Mouse (Mus musculus): Measurements from ENCODE around the gene Sytl2. TPM values are rescaled to one million over a fixed set of nuclear protein-coding genes. Genes with fewer than 3 reads are reported as not detected.
A peak's percentile ranks its signal among the peaks of the same experiment; 100 is the strongest.

Sytl2 gene
- polyA plus RNA-seq (2015; fragmentation: Nextera tagmentation; extraction: Ambion mirVana): 6.6 and 7.4 TPM in 2 replicates

DNA sequence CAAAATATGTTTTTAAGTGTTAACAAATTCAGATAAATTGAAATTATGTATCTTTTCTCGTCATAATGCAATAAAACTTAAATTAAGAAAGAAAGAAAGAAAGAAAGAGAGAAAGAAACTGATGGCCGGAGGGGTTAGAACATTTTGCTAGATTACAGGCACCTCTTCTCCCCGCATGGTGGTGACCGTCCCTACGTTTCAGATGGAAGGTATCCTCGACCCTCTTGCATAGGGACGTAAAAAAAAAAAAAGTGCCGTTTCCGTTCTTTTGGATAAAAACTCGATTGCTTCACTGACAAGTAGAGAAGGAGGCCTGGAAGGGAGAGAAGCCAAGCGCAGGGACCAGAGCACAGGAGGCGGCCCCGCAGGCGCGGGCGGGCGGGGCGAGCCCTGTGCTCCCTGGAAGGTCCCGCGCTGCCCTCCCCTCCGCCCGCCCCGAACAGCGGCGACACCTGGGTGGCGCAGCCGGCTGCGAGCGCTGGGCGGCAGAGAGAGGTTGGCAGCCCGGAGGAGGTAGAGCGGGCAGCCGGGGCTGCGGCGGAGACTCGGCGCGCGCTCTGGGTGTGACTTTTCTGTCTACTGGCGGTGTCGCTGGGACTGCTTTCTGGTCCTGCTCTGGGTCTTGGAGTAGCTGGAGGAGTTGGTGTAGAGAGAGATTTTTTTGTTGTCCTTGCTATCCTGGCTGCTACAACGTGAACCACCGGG is at the start of gene Sytl2:
Gene Sytl2 (plus strand): TSS at position 311 of the 705 bp plus-strand sequence.
- no peak within 1 kb of the TSS; the same call in 1 of the 2 replicates for H3K27ac ChIP-seq
- ATAC-seq (replicated peaks; ENCODE audit: insufficient number of reproducible peaks, insufficient read depth, low FRiP score, low read depth): peak; percentile 81
- under 1% methylated on average over 43 of the region's 43 CpGs for WGBS

GRCm38 (mm10) chr7:90252946-90253345 is 49.1 kb upstream of the Sytl2 start:
- no peaks in the 10 kb centered on the region for H3K27me3 ChIP-seq
- no peak overlapping the region for H3K27ac ChIP-seq
- H3K4me3 ChIP-seq: no peak overlapping the region
- no peak for ATAC-seq (replicated peaks; ENCODE audit: insufficient number of reproducible peaks, insufficient read depth, low FRiP score, low read depth)
- no peaks in the 10 kb centered on the region for H3K4me1 ChIP-seq (replicated peaks)
- no peaks in the 10 kb centered on the region for H3K36me3 ChIP-seq
- no peak overlapping the region for H3K9ac ChIP-seq
- no peaks in the 10 kb centered on the region for H3K9me3 ChIP-seq (replicated peaks)
- 66% methylated on average over 5 of the region's 5 CpGs for WGBS
- no peak overlapping the region for H3K4me2 ChIP-seq

More for the DNA sequence above, at the start of gene Sytl2:
- no peaks in the 10 kb centered on the region for H3K36me3 ChIP-seq
- peak within 1 kb of the TSS; percentile 65 for H3K9ac ChIP-seq
- peak within 1 kb of the TSS; percentile 70 for H3K4me3 ChIP-seq
- no peaks in the 10 kb centered on the region for H3K27me3 ChIP-seq
- H3K4me2 ChIP-seq: peak within 1 kb of the TSS; percentile 98
- H3K4me1 ChIP-seq (replicated peaks): peaks cover 8% of the 10 kb centered on the region
- no peaks in the 10 kb centered on the region for H3K9me3 ChIP-seq (replicated peaks)

GRCm38 (mm10) chr7:90258701-90259100 is 43.4 kb upstream of the Sytl2 start:
- Histone ChIP-seq H3K4me1 (replicated peaks) (no peaks in the 10 kb centered on the region), H3K36me3 (no peaks in the 10 kb centered on the region), H3K27me3 (no peaks in the 10 kb centered on the region), H3K27ac (no peak overlapping the region), H3K9ac (no peak overlapping the region), H3K9me3 (replicated peaks) (no peaks in the 10 kb centered on the region), H3K4me3 (no peak overlapping the region), H3K4me2 (no peak overlapping the region)
- 72% methylated on average over 2 of the region's 2 CpGs for WGBS
- no peak for ATAC-seq (replicated peaks; ENCODE audit: insufficient number of reproducible peaks, insufficient read depth, low FRiP score, low read depth)

DNA sequence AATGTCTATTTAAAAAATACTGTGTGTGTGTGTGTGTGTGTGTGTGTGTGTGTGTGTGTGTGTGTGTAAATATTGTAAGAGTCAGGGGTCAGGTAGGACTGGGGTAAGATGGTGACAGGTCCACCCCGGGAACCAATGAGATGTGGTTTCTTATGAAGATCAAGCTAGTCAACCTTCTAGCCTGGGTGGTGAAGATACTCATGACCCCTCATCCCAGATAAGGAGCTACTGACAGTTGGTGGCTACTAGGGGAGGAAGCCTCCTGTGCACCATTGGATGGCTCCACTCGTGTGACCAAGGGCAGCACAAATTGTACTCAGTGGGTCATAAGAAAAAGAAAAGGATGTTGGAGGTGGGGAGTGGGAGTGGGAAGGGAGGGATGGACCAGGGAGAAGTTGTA is 42.2 kb upstream of the Sytl2 start:
- Histone ChIP-seq H3K9ac (no peak overlapping the region), H3K4me2 (no peak overlapping the region), H3K4me1 (replicated peaks) (no peaks in the 10 kb centered on the region), H3K36me3 (no peaks in the 10 kb centered on the region), H3K4me3 (no peak overlapping the region), H3K27ac (no peak overlapping the region), H3K27me3 (no peaks in the 10 kb centered on the region), H3K9me3 (replicated peaks) (no peaks in the 10 kb centered on the region)
- WGBS: 63% methylated on average over 2 of the region's 2 CpGs
- ATAC-seq (replicated peaks; ENCODE audit: insufficient number of reproducible peaks, insufficient read depth, low FRiP score, low read depth): no peak

DNA sequence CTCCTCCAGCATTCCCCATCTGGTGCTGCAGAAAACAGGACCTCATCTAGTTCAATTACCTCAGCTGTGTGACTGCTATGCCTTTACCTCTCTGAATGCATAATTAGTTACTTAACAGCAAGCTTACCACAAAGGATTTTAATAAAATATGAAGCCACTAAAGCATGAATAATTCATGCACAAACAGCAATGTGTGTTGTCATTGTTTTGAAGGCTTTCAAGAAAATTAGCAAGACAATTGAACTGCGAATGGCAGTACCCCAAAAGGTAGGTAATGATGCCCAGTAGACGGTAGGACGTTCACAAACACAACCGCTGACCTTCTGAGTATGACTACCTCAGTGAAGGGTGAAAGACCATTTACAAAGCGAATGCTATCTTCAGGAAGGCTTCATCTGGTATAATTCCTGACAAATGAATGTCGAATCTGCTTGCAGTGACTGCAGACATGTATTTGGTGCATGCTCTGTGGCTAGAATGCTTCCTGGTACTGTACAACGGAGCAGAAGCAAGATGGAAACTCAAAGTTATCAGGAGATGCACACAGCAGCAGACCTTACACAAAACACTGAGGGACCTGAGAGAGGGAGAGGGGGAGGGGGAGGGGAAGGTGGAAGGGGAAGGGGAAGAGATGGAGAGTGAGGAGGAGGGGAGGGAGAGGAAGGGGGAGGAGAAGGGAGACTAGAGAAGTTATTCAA is 40.0 kb upstream of the Sytl2 start:
- peaks cover 5% of the 10 kb centered on the region for H3K4me1 ChIP-seq (replicated peaks)
- no peak overlapping the region for H3K4me2 ChIP-seq
- no peaks in the 10 kb centered on the region for H3K27me3 ChIP-seq
- WGBS: 32% methylated on average over 7 of the region's 7 CpGs
- no peak overlapping the region for H3K27ac ChIP-seq
- no peak overlapping the region for H3K9ac ChIP-seq
- no peak overlapping the region for H3K4me3 ChIP-seq
- no peaks in the 10 kb centered on the region for H3K36me3 ChIP-seq
- H3K9me3 ChIP-seq (replicated peaks): no peaks in the 10 kb centered on the region
- ATAC-seq (replicated peaks; ENCODE audit: insufficient number of reproducible peaks, insufficient read depth, low FRiP score, low read depth): no peak

DNA sequence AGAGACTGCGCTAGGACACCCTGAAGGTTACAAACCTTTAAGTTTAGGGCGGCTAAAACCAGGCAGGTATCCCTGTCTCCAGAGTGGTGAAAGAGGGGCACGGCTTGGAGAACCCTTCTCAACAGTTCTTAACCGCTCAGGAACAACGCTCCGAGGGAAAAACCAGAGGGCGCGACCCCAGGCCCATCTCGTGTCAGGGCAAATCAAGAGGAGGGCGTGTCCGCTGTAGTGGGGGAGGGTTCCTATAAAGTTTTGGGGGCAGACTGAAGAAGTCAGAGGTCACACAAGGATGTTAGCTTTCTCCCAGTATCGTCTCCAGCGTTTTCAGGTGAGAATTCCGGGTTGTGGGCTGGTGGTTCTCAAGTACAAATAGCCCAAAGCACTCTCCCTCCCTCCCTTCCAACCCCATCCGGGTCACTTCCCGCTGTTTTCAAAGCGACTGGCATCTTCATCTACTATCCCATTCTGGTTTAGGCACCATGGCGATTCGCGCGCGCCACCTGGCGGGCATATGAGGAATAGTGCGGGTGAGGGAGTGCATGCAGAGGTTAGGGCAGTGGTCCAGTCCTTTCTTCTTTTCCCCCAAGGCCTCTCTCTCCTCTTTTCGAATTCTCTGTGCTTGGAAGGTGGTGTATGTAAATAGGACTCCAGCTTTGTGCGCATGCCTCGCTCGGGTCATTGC is 36.6 kb upstream of the Sytl2 start, which contains the start of gene Ccdc83:
Gene Ccdc83 (minus strand): TSS at position 489 of the 682 bp plus-strand sequence.
- Histone ChIP-seq H3K4me1 (replicated peaks) (peaks cover 5% of the 10 kb centered on the region), H3K9ac (0 out of 2 replicates have a peak within 1 kb of the TSS, but pooled peaks have one; percentile 12), H3K9me3 (replicated peaks) (no peaks in the 10 kb centered on the region), H3K4me3 (peak within 1 kb of the TSS; percentile 39), H3K36me3 (no peaks in the 10 kb centered on the region), H3K4me2 (peak within 1 kb of the TSS; percentile 66), H3K27me3 (no peaks in the 10 kb centered on the region), H3K27ac (no peak within 1 kb of the TSS)
- 6% methylated on average over 28 of the region's 28 CpGs for WGBS
- peak; percentile 73 for ATAC-seq (replicated peaks; ENCODE audit: insufficient number of reproducible peaks, insufficient read depth, low FRiP score, low read depth)

- no peaks in the 10 kb centered on the region for H3K36me3 ChIP-seq
- no peak overlapping the region for H3K4me3 ChIP-seq
- 63% methylated on average over 3 of the region's 3 CpGs for WGBS
- no peak overlapping the region for H3K27ac ChIP-seq
- ATAC-seq (replicated peaks; ENCODE audit: insufficient number of reproducible peaks, insufficient read depth, low FRiP score, low read depth): no peak
- no peaks in the 10 kb centered on the region for H3K9me3 ChIP-seq (replicated peaks)
- no peak overlapping the region for H3K4me2 ChIP-seq
- H3K4me1 ChIP-seq (replicated peaks): peaks cover 4% of the 10 kb centered on the region
- H3K9ac ChIP-seq: no peak overlapping the region
- H3K27me3 ChIP-seq: peaks cover 6% of the 10 kb centered on the region; the same call in 1 of the 2 replicates
Observed at GRCm38 (mm10) chr7:90270141-90270540, 31.9 kb upstream of the Sytl2 start.

GRCm38 (mm10) chr7:90274561-90275100 is 27.4 kb upstream of the Sytl2 start:
- Histone ChIP-seq H3K27me3 (peaks cover 6% of the 10 kb centered on the region; the same call in 1 of the 2 replicates), H3K9me3 (replicated peaks) (no peaks in the 10 kb centered on the region), H3K4me1 (replicated peaks) (no peaks in the 10 kb centered on the region), H3K4me2 (no peak overlapping the region), H3K4me3 (no peak overlapping the region), H3K9ac (no peak overlapping the region), H3K36me3 (no peaks in the 10 kb centered on the region), H3K27ac (no peak overlapping the region)
- 60% methylated on average over 11 of the region's 11 CpGs for WGBS
- no peak for ATAC-seq (replicated peaks; ENCODE audit: insufficient number of reproducible peaks, insufficient read depth, low FRiP score, low read depth)

DNA sequence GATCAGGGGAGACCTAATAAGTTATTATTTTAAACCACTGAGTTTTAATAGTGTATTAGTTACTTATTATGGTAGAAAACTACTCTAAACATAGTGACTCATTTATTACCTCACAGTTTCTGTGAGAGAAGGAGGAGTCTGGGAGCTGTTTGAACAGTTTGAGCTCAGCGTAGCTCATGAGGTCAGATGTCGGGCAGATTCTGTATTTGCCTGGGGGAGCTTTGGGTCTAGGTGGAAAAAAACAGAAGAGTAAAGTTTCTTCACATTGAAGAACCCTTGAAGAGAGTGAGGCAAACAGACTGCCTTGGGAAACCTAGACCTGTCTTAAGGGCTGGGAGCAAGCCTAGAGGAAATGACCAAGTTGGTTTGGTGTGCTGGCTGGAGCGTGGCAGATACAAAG is 24.8 kb upstream of the Sytl2 start:
- no peak for ATAC-seq (replicated peaks; ENCODE audit: insufficient number of reproducible peaks, insufficient read depth, low FRiP score, low read depth)
- Histone ChIP-seq H3K4me2 (no peak overlapping the region), H3K4me1 (replicated peaks) (0 out of 2 replicates have a peak, but pooled peaks cover 4% of the 10 kb centered on the region), H3K4me3 (no peak overlapping the region), H3K9ac (no peak overlapping the region), H3K9me3 (replicated peaks) (no peaks in the 10 kb centered on the region), H3K36me3 (no peaks in the 10 kb centered on the region), H3K27me3 (peaks cover 6% of the 10 kb centered on the region; the same call in 1 of the 2 replicates), H3K27ac (no peak overlapping the region)
- WGBS: 74% methylated on average over 3 of the region's 3 CpGs

DNA sequence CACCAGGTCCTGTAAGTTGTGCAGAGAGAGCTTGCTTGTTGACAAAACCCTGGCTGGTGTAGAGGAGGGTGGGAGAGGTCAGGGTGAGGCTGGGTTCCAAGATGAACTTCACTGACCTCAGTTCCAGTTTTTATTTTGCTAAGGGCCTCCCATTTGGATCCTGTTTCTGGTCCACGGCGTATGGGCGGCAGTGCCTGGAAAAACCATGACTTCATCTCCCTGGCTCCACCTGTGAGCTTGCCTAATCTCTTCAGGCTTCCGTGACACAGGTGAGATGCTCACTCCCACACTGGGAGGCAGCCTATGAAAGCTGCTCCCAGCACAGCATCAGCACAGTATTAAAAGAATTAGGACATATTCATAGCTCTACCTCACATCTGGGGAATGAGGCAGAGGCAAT is 24.3 kb upstream of the Sytl2 start:
- Histone ChIP-seq H3K9ac (no peak overlapping the region), H3K27me3 (peaks cover 6% of the 10 kb centered on the region; the same call in 1 of the 2 replicates), H3K27ac (no peak overlapping the region), H3K36me3 (no peaks in the 10 kb centered on the region), H3K4me2 (no peak overlapping the region), H3K4me3 (no peak overlapping the region), H3K9me3 (replicated peaks) (no peaks in the 10 kb centered on the region), H3K4me1 (replicated peaks) (0 out of 2 replicates have a peak, but pooled peaks cover 4% of the 10 kb centered on the region)
- no peak for ATAC-seq (replicated peaks; ENCODE audit: insufficient number of reproducible peaks, insufficient read depth, low FRiP score, low read depth)
- 62% methylated on average over 4 of the region's 4 CpGs for WGBS

- Histone ChIP-seq H3K9ac (no peak overlapping the region), H3K4me3 (no peak overlapping the region), H3K36me3 (no peaks in the 10 kb centered on the region), H3K4me2 (no peak overlapping the region), H3K4me1 (replicated peaks) (0 out of 2 replicates have a peak, but pooled peaks cover 4% of the 10 kb centered on the region), H3K27ac (no peak overlapping the region), H3K27me3 (no peaks in the 10 kb centered on the region), H3K9me3 (replicated peaks) (no peaks in the 10 kb centered on the region)
- WGBS: 88% methylated on average over 4 of the region's 4 CpGs
- ATAC-seq (replicated peaks; ENCODE audit: insufficient number of reproducible peaks, insufficient read depth, low FRiP score, low read depth): no peak
Observed at GRCm38 (mm10) chr7:90279136-90279535, 22.9 kb upstream of the Sytl2 start.
